Comparison of ENCODE assay signal across 11 mouse cellular contexts in genomic region chr3:130310694-130311305, GRCm38 (mm10).
DNase-seq lines count a peak whose midpoint lies in the region; ATAC-seq lines count a peak whose summit lies in the region.
"Had no signal": no experiment of that assay in that cellular context is flagged by ENCODE, and none has a peak within 500 bp of the region (broad histone marks: within the 10 kb centered on the region; RNA-seq: fewer than 3 reads in every experiment).

No protein-coding gene starts in this region.

- no peak overlapping the region for H3K27ac ChIP-seq in hindbrain, embryonic 14.5 days
- 0 out of 2 replicates have a peak overlapping the region, but pooled peaks have one; percentile 46 for H3K27ac ChIP-seq in midbrain, embryonic 10.5 days (replicated peaks)
- H3K27ac ChIP-seq: intestine, embryonic 15.5 days; liver, embryonic 13.5 days had no signal

- H3K4me3 ChIP-seq in hindbrain, embryonic 14.5 days (replicated peaks; ENCODE audit: low read length): no peak overlapping the region
- H3K4me3 ChIP-seq in midbrain, embryonic 10.5 days: no peak overlapping the region
- H3K4me3 ChIP-seq: intestine, embryonic 15.5 days; liver, embryonic 13.5 days had no signal

- H3K9me3 ChIP-seq in hindbrain, embryonic 14.5 days (ENCODE audit: control insufficient read depth, low read length): no peaks in the 10 kb centered on the region
- H3K9me3 ChIP-seq in midbrain, embryonic 10.5 days (replicated peaks): no peaks in the 10 kb centered on the region
- H3K9me3 ChIP-seq: intestine, embryonic 15.5 days; liver, embryonic 13.5 days had no signal

- H3K4me2 ChIP-seq in hindbrain, embryonic 14.5 days (replicated peaks): no peak overlapping the region
- H3K4me2 ChIP-seq: intestine, embryonic 15.5 days; liver, embryonic 13.5 days had no signal

- ATAC-seq in hindbrain, embryonic 14.5 days (ENCODE audit: low FRiP score): peak; percentile 63; the same call in 1 of the 2 replicates
- ATAC-seq: intestine, embryonic 15.5 days; Patski had no signal

- DNase-seq in kidney, adult 11 months: peak; percentile 3
- no peak for DNase-seq in kidney, postnatal 25 days
- peak; percentile 9 for DNase-seq in embryo, embryonic 11.5 days (ENCODE audit: low read depth, low spot score)
- peak; percentile 56 for DNase-seq in hindbrain, embryonic 14.5 days (ENCODE audit: low spot score)
- DNase-seq in midbrain, embryonic 10.5 days (ENCODE audit: low spot score): no peak
- no peak for DNase-seq in spleen, postnatal 10 days (ENCODE audit: low spot score in 2 of 2)
- no peak for DNase-seq in spleen, postnatal 36 days (ENCODE audit: low spot score in 2 of 2)
- no peak for DNase-seq in heart, postnatal 25 days (ENCODE audit: low spot score)
- DNase-seq: liver, embryonic 13.5 days had no signal

- intact Hi-C loops in heart, postnatal 25 days (cut with DNase I): no loop called here

- peaks cover 15% of the 10 kb centered on the region; the same call in 1 of the 2 replicates for H3K4me1 ChIP-seq in hindbrain, embryonic 14.5 days (replicated peaks; ENCODE audit: control insufficient read depth, insufficient read depth, low read length)
- H3K4me1 ChIP-seq in midbrain, embryonic 10.5 days: peaks cover 11% of the 10 kb centered on the region
- H3K4me1 ChIP-seq: intestine, embryonic 15.5 days; liver, embryonic 13.5 days had no signal

- no peaks in the 10 kb centered on the region for H3K36me3 ChIP-seq in hindbrain, embryonic 14.5 days (replicated peaks; ENCODE audit: control insufficient read depth, insufficient read depth)
- H3K36me3 ChIP-seq in midbrain, embryonic 10.5 days: no peaks in the 10 kb centered on the region
- H3K36me3 ChIP-seq: intestine, embryonic 15.5 days; liver, embryonic 13.5 days had no signal

- WGBS in hindbrain, embryonic 14.5 days: 31% methylated on average over 14 of the region's 14 CpGs
- WGBS in midbrain, embryonic 10.5 days: 78% methylated on average over 14 of the region's 14 CpGs

- no peak overlapping the region for H3K9ac ChIP-seq in hindbrain, embryonic 14.5 days
- H3K9ac ChIP-seq: intestine, embryonic 15.5 days; liver, embryonic 13.5 days had no signal

- H3K27me3 ChIP-seq in hindbrain, embryonic 14.5 days (ENCODE audit: control insufficient read depth, insufficient read depth, low read length): no peaks in the 10 kb centered on the region
- H3K27me3 ChIP-seq in midbrain, embryonic 10.5 days (ENCODE audit: low read depth, poor library complexity, severe bottlenecking): no peaks in the 10 kb centered on the region
- H3K27me3 ChIP-seq: intestine, embryonic 15.5 days; liver, embryonic 13.5 days; Patski had no signal

Comparison
In these comparisons a context has a peak if more than half of its experiments do, and no peak if none do; other contexts are left out.
1. DNase-seq: peak in kidney, adult 11 months (single experiment), embryo, embryonic 11.5 days (single experiment) and hindbrain, embryonic 14.5 days (single experiment); none in kidney, postnatal 25 days (0 of 2), midbrain, embryonic 10.5 days (single experiment), spleen, postnatal 10 days (0 of 2), spleen, postnatal 36 days (0 of 2) and heart, postnatal 25 days (single experiment).